Mouse (Mus musculus) testis, adult 2 months (tissue): ENCODE data around the gene Prkcsh.

ENCODE experiments used
- CTCF ChIP-seq: fragments of 200-500 bp; IDR thresholded peaks from 2 replicates; pipeline ENCODE4 v1.5.1; 2012; ENCODE audit warnings: low read depth, mild to moderate bottlenecking, inconsistent platforms, low read length, moderate library complexity; ENCODE audit not compliant: control insufficient read depth, insufficient read depth, insufficient replicate concordance
- POLR2A ChIP-seq: fragments of 200-500 bp; IDR thresholded peaks from 2 replicates; pipeline ENCODE4 v1.6.1; 2012; ENCODE audit warnings: low read depth, mild to moderate bottlenecking, inconsistent platforms, low read length, moderate library complexity; ENCODE audit not compliant: control insufficient read depth

DNA sequence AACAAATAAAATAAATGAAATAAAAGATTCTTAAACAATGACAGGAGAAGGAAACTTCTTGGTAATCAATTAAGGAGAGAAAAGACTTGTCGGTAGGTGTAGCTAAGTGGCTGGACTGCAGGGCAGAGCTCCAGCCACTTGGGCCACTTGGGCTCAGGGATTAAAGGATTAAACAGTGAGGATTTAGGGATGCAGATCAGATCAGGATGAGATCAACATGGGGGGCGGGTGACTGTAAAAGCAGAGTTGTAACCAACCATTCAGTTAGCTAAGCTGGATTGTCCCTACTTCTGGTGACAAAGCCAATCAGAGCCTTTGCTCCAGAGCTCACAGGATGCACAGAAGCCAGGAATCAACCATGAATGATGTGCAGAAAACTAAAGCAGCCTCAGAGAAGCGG lies 18.7 kb upstream of the Prkcsh start:
- TF ChIP-seq POLR2A = no peak
- TF ChIP-seq CTCF = no peak
